Mouse (Mus musculus) ES-Bruce4 (cell line): ENCODE measurements at regions not wholly inside any gene's neighbourhood (a gene's known extent, or its start where the extent isn't known, plus 50 kb on each side); places are given as distances from the start of the nearest gene placed in this dataset.

Source experiments
- H3K27ac ChIP-seq: 2 replicates; pipeline ENCODE4 v1.5.1; 2012; ENCODE audit warnings: low read length, inconsistent platforms; ENCODE audit not compliant: insufficient read depth
- H3K27me3 ChIP-seq: 2 replicates; pipeline ENCODE4 v1.6.1; 2012; ENCODE audit warnings: mild to moderate bottlenecking, low read length, inconsistent platforms; ENCODE audit not compliant: control insufficient read depth, poor library complexity, insufficient read depth, severe bottlenecking
- H3K36me3 ChIP-seq: 2 replicates; pipeline ENCODE4 v1.6.1; 2012; ENCODE audit warnings: inconsistent platforms, mild to moderate bottlenecking, low read length, moderate library complexity; ENCODE audit not compliant: control insufficient read depth, poor library complexity, insufficient read depth, severe bottlenecking
- H3K4me1 ChIP-seq: one replicate; pipeline ENCODE4 v1.8.1; 2011; ENCODE audit warnings: low read length; ENCODE audit not compliant: control insufficient read depth, insufficient read depth
- H3K4me3 ChIP-seq: 2 replicates; pipeline ENCODE4 v1.5.1; 2011; ENCODE audit warnings: low read depth, mild to moderate bottlenecking, low read length
- H3K9ac ChIP-seq: 2 replicates; pipeline ENCODE4 v1.6.1; 2012; ENCODE audit warnings: low read depth, mild to moderate bottlenecking, inconsistent platforms; ENCODE audit not compliant: poor library complexity, severe bottlenecking
- H3K9me3 ChIP-seq: replicated peaks from 2 replicates; pipeline ENCODE4 v1.6.1; 2012; ENCODE audit warnings: mild to moderate bottlenecking, low read length, inconsistent platforms; ENCODE audit not compliant: control insufficient read depth, poor library complexity, insufficient read depth, severe bottlenecking
- CTCF ChIP-seq: IDR thresholded peaks from one replicate; pipeline ENCODE4 v1.8.1; 2011; ENCODE audit warnings: low read depth, low read length
- EP300 ChIP-seq: IDR thresholded peaks from 2 replicates; pipeline ENCODE4 v1.6.1; 2011; ENCODE audit warnings: low read depth, low read length; ENCODE audit not compliant: insufficient read depth
- POLR2A ChIP-seq: IDR thresholded peaks from one replicate; pipeline ENCODE4 v1.8.1; 2011; ENCODE audit warnings: low read length; ENCODE audit not compliant: insufficient read depth

DNA sequence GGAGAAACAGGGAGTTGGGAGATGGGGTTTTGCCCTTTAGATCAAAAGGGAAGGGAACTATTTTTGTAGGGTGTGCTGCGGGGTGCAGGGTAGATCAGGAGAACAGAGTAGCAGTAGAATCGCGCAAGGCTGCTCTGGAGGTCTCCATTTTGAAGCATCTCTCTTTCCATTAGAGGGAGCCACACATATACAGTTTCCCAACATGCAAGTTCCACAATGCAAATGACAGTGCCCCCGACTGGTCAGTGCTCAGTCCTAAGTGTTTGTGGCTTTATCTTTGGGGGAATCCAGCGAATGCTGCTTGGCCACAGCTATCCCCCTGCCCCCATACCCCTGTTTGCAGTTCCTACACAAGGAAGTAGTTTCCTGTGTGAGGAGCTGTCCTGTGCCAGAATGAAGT is 155.6 kb upstream of the Tgfbr2 start:
- Histone ChIP-seq H3K27ac (no peak overlapping the region), H3K36me3 (no peaks in the 10 kb centered on the region), H3K4me1 (no peaks in the 10 kb centered on the region), H3K4me3 (no peak overlapping the region), H3K9ac (no peak overlapping the region), H3K27me3 (no peaks in the 10 kb centered on the region), H3K9me3 (no peaks in the 10 kb centered on the region)
- TF ChIP-seq CTCF, result peak; percentile 2
- TF ChIP-seq POLR2A, result no peak

DNA sequence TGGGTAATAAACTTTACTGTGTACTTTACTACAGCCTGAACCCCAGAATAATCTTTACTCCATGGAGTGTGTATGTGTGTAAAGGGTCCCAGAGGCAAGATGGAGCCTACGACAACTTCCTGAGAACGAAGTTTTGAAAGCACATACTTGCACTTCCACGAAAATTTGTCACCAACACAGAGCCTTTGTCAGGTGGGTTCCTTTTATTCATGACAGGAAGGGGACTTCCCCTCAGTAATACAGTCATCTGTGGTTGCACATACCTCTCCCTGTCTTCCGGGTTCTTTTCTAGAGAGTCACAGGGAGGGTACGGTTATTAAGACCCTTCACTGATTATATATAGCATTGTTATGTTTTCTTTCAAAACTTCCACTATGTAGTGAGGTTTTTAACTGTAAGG is 154.0 kb upstream of the Tgfbr2 start:
- Histone ChIP-seq H3K9me3 (no peaks in the 10 kb centered on the region), H3K9ac (no peak overlapping the region), H3K27me3 (no peaks in the 10 kb centered on the region), H3K4me1 (no peaks in the 10 kb centered on the region), H3K36me3 (no peaks in the 10 kb centered on the region), H3K27ac (no peak overlapping the region), H3K4me3 (no peak overlapping the region)
- TF ChIP-seq CTCF, result no peak
- no peak for TF ChIP-seq EP300
- no peak for TF ChIP-seq POLR2A

DNA sequence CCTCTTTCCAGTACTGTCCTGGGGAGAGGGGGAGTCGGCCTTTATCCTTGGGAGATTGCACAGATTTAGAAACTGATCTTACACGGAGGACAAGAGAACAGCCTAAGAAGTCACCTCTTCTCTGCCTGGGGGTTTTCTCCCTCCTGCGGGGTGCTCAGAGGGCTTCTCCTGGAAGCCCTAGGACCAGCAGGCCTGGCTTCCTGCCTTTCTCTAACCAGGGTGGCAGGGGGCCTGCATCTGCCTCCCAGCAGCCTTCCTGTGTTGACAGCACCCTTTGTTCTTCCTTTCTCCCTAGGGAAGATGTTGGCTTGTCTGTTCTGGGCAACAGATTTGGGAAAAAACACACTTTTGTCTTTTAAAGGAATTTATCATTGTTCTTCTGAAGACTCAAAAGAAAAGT is 153.0 kb upstream of the Tgfbr2 start:
- no peak for TF ChIP-seq CTCF
- TF ChIP-seq EP300, result 0 out of 2 replicates have a peak, but pooled peaks have one; percentile 17
- H3K4me3 ChIP-seq, result no peak overlapping the region
- H3K9ac ChIP-seq, result no peak overlapping the region
- H3K27me3 ChIP-seq, result no peaks in the 10 kb centered on the region
- H3K36me3 ChIP-seq, result no peaks in the 10 kb centered on the region
- H3K27ac ChIP-seq, result no peak overlapping the region
- no peaks in the 10 kb centered on the region for H3K4me1 ChIP-seq
- H3K9me3 ChIP-seq, result no peaks in the 10 kb centered on the region

DNA sequence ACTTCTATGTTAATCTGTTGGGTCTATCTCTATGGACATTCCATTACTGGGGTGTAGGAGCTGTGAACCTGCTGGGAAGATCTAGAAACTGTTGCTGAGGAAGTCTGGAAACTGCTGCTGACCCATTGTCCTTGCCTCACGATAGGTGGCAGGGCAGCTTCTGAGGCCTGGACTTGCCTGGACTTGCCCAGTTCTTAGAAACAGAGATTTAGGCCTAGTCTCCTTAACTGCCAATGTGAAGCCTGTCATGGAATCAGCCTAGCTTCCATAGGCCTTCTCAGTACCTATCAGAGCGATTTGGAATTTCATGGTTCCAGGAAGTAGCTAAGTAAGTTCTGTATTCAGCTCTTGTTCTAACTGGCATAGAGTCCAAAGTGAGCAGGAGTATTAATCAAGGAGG is 151.9 kb upstream of the Tgfbr2 start:
- H3K4me1 ChIP-seq, result no peaks in the 10 kb centered on the region
- TF ChIP-seq POLR2A (no peak), EP300 (no peak), CTCF (no peak)
- no peaks in the 10 kb centered on the region for H3K9me3 ChIP-seq
- H3K9ac ChIP-seq, result no peak overlapping the region
- H3K36me3 ChIP-seq, result no peaks in the 10 kb centered on the region
- H3K27me3 ChIP-seq, result no peaks in the 10 kb centered on the region
- no peak overlapping the region for H3K27ac ChIP-seq
- no peak overlapping the region for H3K4me3 ChIP-seq

DNA sequence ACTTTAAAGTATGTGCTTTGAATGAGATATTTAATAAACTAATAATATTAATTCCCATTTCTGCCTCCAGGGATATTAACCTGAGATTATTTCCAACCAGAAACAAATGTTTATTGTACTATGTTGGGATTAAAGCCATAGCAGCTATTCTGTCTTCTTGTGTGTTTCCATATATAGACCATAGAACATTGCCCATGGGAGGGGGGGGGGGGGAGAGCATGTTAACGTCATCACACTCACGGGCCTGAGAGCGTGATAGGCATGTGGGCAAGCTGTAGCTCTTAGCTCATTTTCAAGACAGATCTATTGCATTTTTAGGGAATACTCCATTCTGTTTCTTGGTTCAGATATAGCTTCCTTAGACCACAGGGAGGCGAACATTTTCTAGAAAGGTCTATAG is 149.8 kb upstream of the Tgfbr2 start:
- H3K9ac ChIP-seq, result no peak overlapping the region
- no peaks in the 10 kb centered on the region for H3K36me3 ChIP-seq
- H3K9me3 ChIP-seq, result no peaks in the 10 kb centered on the region
- peaks cover 1% of the 10 kb centered on the region for H3K4me1 ChIP-seq
- no peak overlapping the region for H3K27ac ChIP-seq
- no peak overlapping the region for H3K4me3 ChIP-seq
- no peak for TF ChIP-seq POLR2A
- TF ChIP-seq EP300, result no peak
- TF ChIP-seq CTCF, result no peak
- no peaks in the 10 kb centered on the region for H3K27me3 ChIP-seq

DNA sequence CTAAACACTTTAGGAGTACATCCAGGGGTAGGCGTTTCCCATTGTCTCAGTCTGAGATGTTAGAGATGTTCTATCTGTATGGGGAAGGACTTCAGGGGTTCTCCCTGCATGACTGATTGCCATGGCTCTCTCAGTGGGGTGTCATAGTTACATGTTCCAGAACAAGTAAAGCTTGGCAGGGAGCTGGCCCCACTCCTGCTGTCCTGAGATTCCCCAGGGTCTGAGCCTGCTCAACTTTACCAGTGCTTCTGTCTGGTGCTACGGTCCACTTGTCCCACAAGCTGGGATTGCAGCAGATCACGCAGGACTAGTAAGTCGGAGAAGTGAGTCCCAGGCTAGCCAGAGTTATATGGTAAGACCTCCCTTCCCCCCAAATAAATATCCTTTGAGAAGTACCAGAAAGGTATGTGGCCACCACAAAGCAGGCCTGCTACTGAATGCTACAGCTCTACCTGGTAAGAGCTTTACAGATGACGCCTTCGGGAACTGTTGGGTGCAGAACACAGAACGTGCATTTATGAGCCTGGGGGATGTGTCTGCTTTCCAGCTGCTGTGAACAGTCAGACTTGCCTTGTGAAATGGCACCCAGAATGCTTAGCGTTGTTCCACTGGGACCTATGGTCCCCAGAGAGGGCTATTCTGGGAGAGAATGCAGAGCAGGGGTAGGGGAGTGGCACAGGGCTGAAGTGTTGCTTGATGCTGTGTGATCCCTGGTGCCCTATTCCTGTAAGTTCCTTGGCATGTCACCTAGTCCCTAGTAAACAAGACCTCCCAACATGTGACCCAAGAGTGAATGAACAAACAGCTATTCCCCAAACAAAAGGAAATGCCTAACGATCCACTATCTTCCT is 148.9 kb upstream of the Tgfbr2 start:
- no peaks in the 10 kb centered on the region for H3K27me3 ChIP-seq
- no peak overlapping the region for H3K4me3 ChIP-seq
- no peak overlapping the region for H3K27ac ChIP-seq
- TF ChIP-seq POLR2A (no peak), CTCF (no peak), EP300 (no peak)
- no peaks in the 10 kb centered on the region for H3K36me3 ChIP-seq
- no peaks in the 10 kb centered on the region for H3K9me3 ChIP-seq
- H3K4me1 ChIP-seq, result peaks cover 1% of the 10 kb centered on the region
- no peak overlapping the region for H3K9ac ChIP-seq
